Mouse (Mus musculus): ENCODE measurements around the gene Srl. TPM values are rescaled to one million over a fixed set of nuclear protein-coding genes. Genes with fewer than 3 reads are reported as not detected.

Srl gene
- total and polyA plus RNA-seq, 3 experiments = 276 to 870 (median 771) TPM

DNA sequence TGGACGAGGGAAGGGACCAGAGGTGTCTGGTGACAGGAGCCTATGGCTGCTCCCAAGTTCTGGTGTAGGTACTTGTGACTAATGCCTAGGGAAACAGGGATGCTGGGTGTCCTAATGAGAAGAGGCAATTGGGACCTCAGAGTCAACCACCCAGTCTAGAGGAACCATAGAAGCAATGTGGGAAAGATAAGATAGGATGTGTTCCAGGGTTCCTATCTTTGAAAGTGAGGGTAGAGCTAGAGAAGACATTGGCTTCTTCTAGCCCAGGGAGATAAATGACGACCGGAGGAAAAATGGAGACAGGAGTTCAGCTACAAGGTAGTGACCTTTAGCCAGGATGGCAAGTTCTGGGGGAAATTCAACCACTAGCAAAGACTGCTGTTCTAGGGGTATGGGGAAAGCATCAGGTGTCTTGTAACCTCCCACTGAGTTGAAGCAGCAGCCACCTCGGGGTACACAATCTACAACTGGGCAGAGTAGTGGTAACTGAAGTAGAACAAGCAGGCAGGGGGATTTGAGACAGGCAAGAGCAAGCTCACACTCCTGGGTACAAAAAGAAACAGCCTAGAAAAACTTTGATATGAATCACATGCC is 20.4 kb downstream of the Srl start:
- intact Hi-C loops (cut with DNase I) = no loop called here

DNA sequence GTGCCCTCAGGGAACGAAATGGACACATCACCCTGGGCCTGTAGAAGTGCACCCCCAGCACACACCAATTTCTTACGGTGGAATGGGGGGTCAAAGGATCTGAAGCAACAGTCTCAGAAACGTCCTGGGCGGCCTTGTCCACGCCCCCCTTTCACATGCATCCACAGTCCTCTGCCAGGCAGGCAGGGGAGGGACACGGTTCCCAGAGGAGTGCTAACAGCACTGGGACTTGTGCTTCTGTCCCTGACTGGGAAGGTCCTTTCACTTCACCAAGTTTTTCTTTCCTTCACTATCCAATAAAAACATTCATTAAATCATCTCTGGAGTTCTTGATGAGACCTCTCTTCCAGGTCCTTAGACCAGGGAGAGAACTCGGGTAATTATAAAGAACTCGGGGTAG is 20.9 kb downstream of the Srl start:
- Histone ChIP-seq H3K4me3 (peak overlapping the region; percentile 34), H3K4me1 (ENCODE audit: control insufficient read depth, insufficient read depth, low read length) (peaks cover 3% of the 10 kb centered on the region; the same call in 1 of the 2 replicates), H3K9ac (ENCODE audit: low read depth, low read length) (peak overlapping the region; percentile 84), H3K27me3 (ENCODE audit: control insufficient read depth, insufficient read depth, low read length) (no peaks in the 10 kb centered on the region), H3K36me3 (ENCODE audit: control insufficient read depth, insufficient read depth, low read length) (peaks cover 9% of the 10 kb centered on the region), H3K79me2 (replicated peaks; ENCODE audit: control insufficient read depth, insufficient read depth, low read length) (no peaks in the 10 kb centered on the region), H3K27ac (peak overlapping the region; percentile 97)
- no peak for DNase-seq
- TF ChIP-seq CTCF (IDR thresholded peaks at IDR 0.05) (no peak), EP300 (IDR thresholded peaks at IDR 0.05; ENCODE audit: insufficient read depth, low read depth, low read length) (0 out of 2 replicates have a peak, but pooled peaks have one; percentile 33), POLR2A (IDR thresholded peaks at IDR 0.05; ENCODE audit: insufficient read depth, low read depth, low read length) (peak; percentile 52; the same call in 1 of the 2 replicates)
- intact Hi-C loops (cut with DNase I) = no loop called here
- 50% methylated on average over 8 of the region's 8 CpGs for WGBS

More for the DNA sequence above, 20.4 kb downstream of the Srl start:
- H3K27me3 ChIP-seq (ENCODE audit: control insufficient read depth, insufficient read depth, low read length) = no peaks in the 10 kb centered on the region
- peaks cover 3% of the 10 kb centered on the region; the same call in 1 of the 2 replicates for H3K4me1 ChIP-seq (ENCODE audit: control insufficient read depth, insufficient read depth, low read length)
- WGBS = 55% methylated on average over 4 of the region's 4 CpGs
- peak overlapping the region; percentile 34 for H3K4me3 ChIP-seq
- DNase-seq = no peak
- TF ChIP-seq POLR2A (IDR thresholded peaks at IDR 0.05; ENCODE audit: insufficient read depth, low read depth, low read length) (no peak), EP300 (IDR thresholded peaks at IDR 0.05; ENCODE audit: insufficient read depth, low read depth, low read length) (no peak), CTCF (IDR thresholded peaks at IDR 0.05) (no peak)
- peak overlapping the region; percentile 84 for H3K9ac ChIP-seq (ENCODE audit: low read depth, low read length)
- H3K36me3 ChIP-seq (ENCODE audit: control insufficient read depth, insufficient read depth, low read length) = peaks cover 9% of the 10 kb centered on the region
- no peaks in the 10 kb centered on the region for H3K79me2 ChIP-seq (replicated peaks; ENCODE audit: control insufficient read depth, insufficient read depth, low read length)
- peak overlapping the region; percentile 97 for H3K27ac ChIP-seq

DNA sequence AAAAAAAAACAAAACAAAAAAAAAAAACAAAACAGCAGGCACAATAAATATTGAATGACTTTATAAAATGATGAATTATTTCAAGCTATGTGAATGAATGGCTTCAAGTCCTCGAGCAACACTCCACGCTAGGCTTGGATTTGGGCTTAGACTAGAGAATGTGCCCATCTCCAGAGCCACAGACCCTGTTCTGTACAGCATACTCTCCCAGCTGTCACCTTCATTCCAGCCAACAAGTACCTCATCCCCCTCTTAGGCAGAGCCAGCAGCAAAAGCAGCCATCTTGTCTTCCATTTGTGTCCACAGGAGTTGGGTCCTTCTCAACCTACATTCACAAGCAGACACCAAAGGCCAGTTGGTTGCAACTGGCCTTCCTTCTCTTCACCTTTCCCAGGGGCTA is 21.8 kb downstream of the Srl start:
- no peaks in the 10 kb centered on the region for H3K79me2 ChIP-seq (replicated peaks; ENCODE audit: control insufficient read depth, insufficient read depth, low read length)
- intact Hi-C loops (cut with DNase I) = no loop called here
- H3K4me1 ChIP-seq (ENCODE audit: control insufficient read depth, insufficient read depth, low read length) = peaks cover 5% of the 10 kb centered on the region; the same call in 1 of the 2 replicates
- H3K27ac ChIP-seq = peak overlapping the region; percentile 97
- peak overlapping the region; percentile 34 for H3K4me3 ChIP-seq
- peaks cover 12% of the 10 kb centered on the region for H3K36me3 ChIP-seq (ENCODE audit: control insufficient read depth, insufficient read depth, low read length)
- 76% methylated on average over 2 of the region's 2 CpGs for WGBS
- no peak for DNase-seq
- TF ChIP-seq POLR2A (IDR thresholded peaks at IDR 0.05; ENCODE audit: insufficient read depth, low read depth, low read length) (no peak), EP300 (IDR thresholded peaks at IDR 0.05; ENCODE audit: insufficient read depth, low read depth, low read length) (no peak), CTCF (IDR thresholded peaks at IDR 0.05) (no peak)
- no peak overlapping the region for H3K9ac ChIP-seq (ENCODE audit: low read depth, low read length)
- H3K27me3 ChIP-seq (ENCODE audit: control insufficient read depth, insufficient read depth, low read length) = no peaks in the 10 kb centered on the region

DNA sequence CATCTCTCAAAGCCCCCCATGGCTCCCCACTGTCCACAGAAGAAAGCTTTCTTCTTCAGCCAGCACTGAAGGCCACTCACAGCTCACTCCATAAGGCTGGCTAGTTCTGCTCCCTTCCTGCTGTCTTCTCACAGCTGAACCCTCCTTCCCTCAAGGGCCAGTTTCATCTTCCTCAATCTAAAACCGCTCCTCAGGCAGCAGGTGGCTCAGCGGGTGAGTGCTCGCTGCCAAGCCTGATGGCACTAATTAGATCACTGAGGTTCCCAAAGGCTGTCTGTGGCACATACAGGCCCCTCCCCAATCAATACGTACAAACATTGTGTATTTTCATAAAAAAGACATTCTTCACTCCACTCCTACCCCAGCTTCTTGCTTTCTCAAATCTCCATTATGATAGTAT is 22.5 kb downstream of the Srl start:
- Histone ChIP-seq H3K9ac (ENCODE audit: low read depth, low read length) (peak overlapping the region; percentile 40; the same call in 1 of the 2 replicates), H3K36me3 (ENCODE audit: control insufficient read depth, insufficient read depth, low read length) (peaks cover 15% of the 10 kb centered on the region), H3K79me2 (replicated peaks; ENCODE audit: control insufficient read depth, insufficient read depth, low read length) (no peaks in the 10 kb centered on the region), H3K27ac (peak overlapping the region; percentile 1; the same call in 1 of the 2 replicates), H3K4me1 (ENCODE audit: control insufficient read depth, insufficient read depth, low read length) (peaks cover 5% of the 10 kb centered on the region; the same call in 1 of the 2 replicates), H3K4me3 (no peak overlapping the region), H3K27me3 (ENCODE audit: control insufficient read depth, insufficient read depth, low read length) (no peaks in the 10 kb centered on the region)
- intact Hi-C loops (cut with DNase I) = no loop called here
- no peak for DNase-seq
- no peak for TF ChIP-seq CTCF (IDR thresholded peaks at IDR 0.05)
- TF ChIP-seq EP300 (IDR thresholded peaks at IDR 0.05; ENCODE audit: insufficient read depth, low read depth, low read length) = no peak
- no peak for TF ChIP-seq POLR2A (IDR thresholded peaks at IDR 0.05; ENCODE audit: insufficient read depth, low read depth, low read length)
- WGBS = 55% methylated on average over 4 of the region's 4 CpGs

DNA sequence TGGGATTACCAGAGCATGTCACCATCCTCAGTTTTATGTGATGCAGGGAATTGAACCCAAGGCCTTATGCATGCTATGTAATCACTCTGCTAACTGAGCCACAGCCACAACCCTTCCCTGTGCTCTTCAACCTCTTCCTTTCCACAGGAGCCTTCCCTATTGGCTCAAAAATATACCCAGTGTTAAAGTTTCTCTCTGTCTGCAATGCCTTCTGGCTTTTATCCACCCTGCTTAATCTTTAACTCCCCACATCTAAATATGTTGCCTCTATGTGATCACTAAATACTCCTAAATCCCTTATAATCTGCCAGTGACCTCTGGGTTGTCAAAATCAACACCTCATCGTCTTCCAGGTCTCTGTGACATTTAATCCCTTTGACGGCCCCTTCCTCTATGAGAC is 23.7 kb downstream of the Srl start:
- Histone ChIP-seq H3K9ac (ENCODE audit: low read depth, low read length) (no peak overlapping the region; the same call in 1 of the 2 replicates), H3K4me3 (no peak overlapping the region), H3K79me2 (replicated peaks; ENCODE audit: control insufficient read depth, insufficient read depth, low read length) (no peaks in the 10 kb centered on the region), H3K27ac (peak overlapping the region; percentile 1), H3K27me3 (ENCODE audit: control insufficient read depth, insufficient read depth, low read length) (no peaks in the 10 kb centered on the region), H3K4me1 (ENCODE audit: control insufficient read depth, insufficient read depth, low read length) (peaks cover 12% of the 10 kb centered on the region), H3K36me3 (ENCODE audit: control insufficient read depth, insufficient read depth, low read length) (peaks cover 19% of the 10 kb centered on the region)
- no peak for DNase-seq
- TF ChIP-seq POLR2A (IDR thresholded peaks at IDR 0.05; ENCODE audit: insufficient read depth, low read depth, low read length) (no peak), EP300 (IDR thresholded peaks at IDR 0.05; ENCODE audit: insufficient read depth, low read depth, low read length) (no peak), CTCF (IDR thresholded peaks at IDR 0.05) (no peak)
- WGBS = 42% methylated on average over 2 of the region's 2 CpGs
- intact Hi-C loops (cut with DNase I) = no loop called here

DNA sequence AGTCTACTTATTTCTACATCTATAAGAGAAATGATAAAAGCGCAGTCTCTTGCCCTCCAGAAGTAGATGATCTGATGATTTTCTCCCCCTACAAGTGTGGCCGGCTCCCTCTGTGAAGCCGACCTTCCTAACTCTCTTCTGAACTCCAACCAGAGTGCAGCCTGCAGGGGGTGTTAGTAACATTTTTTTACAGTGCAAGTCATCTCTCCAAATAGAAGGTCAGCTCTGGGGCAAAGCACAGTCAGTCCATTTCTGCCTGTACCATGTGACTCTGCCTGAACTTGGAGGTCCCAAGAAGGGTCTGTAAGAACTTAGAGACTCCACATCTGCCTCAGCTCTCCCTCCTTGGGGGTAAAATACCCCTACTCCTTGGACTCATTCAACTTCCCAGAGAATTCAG is 27.2 kb downstream of the Srl start:
- Histone ChIP-seq H3K27ac (peak overlapping the region; percentile 68), H3K36me3 (ENCODE audit: control insufficient read depth, insufficient read depth, low read length) (peaks cover 26% of the 10 kb centered on the region), H3K27me3 (ENCODE audit: control insufficient read depth, insufficient read depth, low read length) (no peaks in the 10 kb centered on the region), H3K79me2 (replicated peaks; ENCODE audit: control insufficient read depth, insufficient read depth, low read length) (no peaks in the 10 kb centered on the region), H3K4me1 (ENCODE audit: control insufficient read depth, insufficient read depth, low read length) (peaks cover 19% of the 10 kb centered on the region), H3K9ac (ENCODE audit: low read depth, low read length) (peak overlapping the region; percentile 65), H3K4me3 (no peak overlapping the region)
- intact Hi-C loops (cut with DNase I) = no loop called here
- DNase-seq = peak in 1 of 2 experiments; percentile 42
- 50% methylated on average over 3 of the region's 3 CpGs for WGBS
- TF ChIP-seq POLR2A (IDR thresholded peaks at IDR 0.05; ENCODE audit: insufficient read depth, low read depth, low read length) (no peak), CTCF (IDR thresholded peaks at IDR 0.05) (peak; percentile 31; the same call in 1 of the 2 replicates)
